Mouse (Mus musculus): ENCODE measurements around the gene Plekhb1.

The Plekhb1 gene

DNA sequence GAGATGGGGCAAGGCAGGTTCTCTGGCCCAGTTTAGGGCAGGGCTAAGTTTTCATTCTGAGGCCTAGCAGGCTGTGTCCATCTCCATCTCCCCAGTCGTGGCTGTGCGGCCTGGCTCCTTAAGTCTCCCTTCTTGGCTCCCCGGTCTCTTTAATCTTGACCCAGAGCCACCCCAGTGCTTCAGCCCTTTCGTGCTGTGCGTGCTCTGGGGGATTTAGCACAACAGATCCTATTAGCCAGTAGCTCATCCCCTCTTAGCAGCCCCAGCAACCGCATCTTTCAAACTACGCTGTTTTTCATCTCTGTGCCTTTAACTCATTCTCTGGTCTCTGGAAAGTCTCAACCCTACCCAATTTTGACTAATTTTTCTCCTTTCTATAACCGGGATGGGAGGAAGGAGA, at the start of gene Plekhb1:
Plekhb1 (minus strand) TSS at position 184 of the 400 bp plus-strand sequence.
- no peak for DNase-seq

DNA sequence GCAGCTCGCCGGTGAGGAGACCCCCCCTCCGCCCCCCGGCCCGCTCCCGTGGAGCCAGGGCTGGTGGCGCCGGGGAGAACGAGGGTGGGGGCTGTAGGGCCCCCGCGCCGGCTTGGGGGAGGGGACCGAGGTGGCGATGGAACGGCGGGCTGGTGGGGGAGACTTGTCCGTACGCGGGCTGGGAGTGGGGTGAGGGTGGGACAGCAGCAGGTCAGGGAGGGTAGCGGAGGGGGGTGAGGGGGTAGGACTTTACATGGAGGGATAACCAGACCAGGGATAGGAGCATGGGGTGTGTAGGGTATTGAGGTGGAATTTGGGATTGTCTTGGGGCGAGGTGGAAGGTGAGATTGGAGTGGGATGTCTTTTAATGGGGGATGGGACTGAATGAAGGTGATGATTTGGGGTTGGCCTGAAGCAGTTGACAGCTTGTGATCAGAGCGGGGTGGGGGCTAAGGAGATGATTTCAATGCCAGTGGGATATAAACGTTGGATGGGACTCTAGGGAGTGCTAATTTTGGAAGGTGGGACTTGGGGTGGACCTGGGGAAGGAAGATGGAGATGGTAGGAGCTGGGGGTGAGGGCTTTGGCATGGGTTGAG, 44.8 kb upstream of the Plekhb1 start:
- no peak for DNase-seq

DNA sequence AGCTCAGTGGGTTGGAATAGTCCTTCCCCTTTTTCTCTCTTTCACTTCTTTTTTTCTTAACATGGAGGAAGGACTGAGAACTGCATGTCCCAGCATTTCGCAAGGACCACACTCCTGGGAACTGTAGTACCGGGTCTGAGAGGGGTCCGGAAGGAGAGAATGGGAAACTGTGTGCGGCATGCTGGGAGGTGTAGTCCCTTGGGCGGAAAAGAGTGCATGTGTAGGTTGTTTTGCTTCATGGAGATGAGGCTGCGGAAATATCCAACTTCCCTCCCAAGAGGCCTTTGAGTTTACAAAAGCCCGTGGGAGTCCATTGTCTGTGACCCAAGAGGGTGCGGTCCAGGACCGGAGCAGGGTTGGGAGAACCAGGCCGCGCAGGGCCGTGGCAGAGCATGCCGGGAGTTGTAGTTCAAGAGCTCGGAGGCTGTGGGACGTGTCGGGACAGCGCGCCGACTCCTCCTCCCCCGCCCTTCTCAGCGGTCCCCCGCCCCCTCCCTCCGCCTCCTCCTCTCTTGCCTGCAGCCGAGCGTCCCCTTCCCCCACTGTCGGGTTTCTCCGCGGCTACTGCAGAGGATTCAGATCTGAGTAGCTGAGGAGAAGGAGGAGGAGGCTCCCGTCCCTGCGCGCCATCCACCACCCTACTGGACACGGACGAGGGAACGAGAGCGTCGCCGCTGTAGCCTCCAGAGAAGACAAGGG, 44.1 kb upstream of the Plekhb1 start, which contains the start of gene Fam168a:
Fam168a (plus strand) TSS at position 493 of the 699 bp plus-strand sequence.
- DNase-seq: peak; percentile 89 to 93

DNA sequence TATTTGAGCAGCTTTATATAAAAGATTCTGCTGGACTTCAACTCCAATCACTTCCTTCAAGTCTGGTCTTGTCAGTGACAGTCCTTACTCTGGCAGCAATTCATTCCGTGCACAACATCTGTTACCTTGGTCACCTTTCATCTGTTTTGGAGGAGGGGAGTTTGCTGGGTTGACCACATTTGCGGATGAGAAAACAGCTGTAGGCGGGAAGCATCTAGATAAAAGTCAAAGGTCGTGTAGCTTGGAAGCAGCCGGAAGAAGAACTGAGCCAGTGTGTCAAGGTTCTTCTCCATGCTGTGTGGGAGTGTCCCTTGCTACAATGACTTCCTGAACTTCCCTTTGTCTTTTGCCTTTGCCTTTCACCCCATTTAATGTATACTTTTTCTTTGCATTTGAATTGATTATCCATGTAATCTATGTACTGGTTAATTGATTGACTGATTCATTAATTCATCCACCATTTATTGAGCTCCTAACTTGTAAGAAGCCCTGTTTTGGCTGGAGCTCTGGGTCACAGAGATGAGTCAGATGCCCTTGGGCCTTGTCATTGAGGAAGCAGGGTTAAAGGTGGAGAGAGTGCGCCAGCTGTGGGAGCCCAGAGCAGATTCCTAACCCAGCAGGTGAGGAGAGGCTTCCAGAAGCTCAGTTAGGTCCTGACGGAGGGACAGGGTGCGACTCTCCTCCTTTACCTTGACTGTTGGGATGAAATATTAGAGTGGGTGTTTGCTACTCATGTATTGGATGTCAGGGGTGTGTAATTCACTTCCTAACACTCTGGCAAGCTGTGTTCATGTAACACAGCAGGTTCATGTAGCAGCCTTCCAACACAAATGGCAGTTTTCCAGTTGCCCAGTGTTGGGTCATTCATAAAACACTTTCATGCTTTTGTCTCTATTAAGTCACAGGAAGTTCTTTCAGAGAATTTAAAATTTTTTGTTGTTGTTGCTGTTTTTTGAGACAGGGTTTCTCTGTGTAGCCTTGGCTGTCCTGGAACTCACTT, 37.9 kb upstream of the Plekhb1 start:
- DNase-seq: peak in 1 of 2 experiments; percentile 30

DNA sequence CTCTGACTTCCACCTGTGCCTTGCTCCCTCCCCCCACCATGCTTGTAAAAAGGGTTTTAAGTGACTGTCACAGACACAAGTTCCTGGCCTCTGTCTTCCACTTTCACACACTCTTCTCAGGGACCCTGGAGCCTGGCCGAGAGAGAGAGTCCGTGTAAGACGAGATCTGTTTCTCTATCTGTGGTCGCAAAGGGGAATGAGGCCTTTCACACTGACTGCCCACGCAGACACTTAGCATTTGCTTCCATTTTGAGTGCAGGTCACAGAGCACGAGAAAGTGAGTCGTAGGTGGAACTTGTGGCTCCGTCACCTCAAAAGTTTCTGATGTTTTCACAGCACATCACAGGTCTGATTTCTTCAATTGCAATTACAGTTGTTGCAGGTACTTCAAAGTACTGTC, 31.0 kb upstream of the Plekhb1 start:
- no peak for DNase-seq

DNA sequence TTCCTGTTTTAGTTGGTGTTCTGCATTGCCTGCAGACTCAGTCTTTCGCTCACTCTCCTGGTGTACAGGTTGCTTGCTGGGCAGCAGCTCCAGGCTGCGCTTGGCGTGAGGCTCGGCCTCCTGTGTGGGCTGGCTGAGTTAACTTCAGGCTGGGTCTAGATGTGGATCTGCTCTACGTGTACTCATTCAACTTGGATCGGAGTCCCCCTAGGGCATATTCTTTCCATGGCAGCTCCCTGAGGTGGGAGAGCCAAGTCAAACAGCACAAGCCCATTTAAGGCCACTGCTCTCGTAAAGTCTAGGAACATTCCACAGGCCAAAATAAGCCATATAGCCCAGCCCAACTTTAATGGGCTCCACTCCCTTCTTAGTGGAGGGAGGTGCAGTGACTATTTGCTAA, 26.3 kb upstream of the Plekhb1 start:
- no peak for DNase-seq

DNA sequence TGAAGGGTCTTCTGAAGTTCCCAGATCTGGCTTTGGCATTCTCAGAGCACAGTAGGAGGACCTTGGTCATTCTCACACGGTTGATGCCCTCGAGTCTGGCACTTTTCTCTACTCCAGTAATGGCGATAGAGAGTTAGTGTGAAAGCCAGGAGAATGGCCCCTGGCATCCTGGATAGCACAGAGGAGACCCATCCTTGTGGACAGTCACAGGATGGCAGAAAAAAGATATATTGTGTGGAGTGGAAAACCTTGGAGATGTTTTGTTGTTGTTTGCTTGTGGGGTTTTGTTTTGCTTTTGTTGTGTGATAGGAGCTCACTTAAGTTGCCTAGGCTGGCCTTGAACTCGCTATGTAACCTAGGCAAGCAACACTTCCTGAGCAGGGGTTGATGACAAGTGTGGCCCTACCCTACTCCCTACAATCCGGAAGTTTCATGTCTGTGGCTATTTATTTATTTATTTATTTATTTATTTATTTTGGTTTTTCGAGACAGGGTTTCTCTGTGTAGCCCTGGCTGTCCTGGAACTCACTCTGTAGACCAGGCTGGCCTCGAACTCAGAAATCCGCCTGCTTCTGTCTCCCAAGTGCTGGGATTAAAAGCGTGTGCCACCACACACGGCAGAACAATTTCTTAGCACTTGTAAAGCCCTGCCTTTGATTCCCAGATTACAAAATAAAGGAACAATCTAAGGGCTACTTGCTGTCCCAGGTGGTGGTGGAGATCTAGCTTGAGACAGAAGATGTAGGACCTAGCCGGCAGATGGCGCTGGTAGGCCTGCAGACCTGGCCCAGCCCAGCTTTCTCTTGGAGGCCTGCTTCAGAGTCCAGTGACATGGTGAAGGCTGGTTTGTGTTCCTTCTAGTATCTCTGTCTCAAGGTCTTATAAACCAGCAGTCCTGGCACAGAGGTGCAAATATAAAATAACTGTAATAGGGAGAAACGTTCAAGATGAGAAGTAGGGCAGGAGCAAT, 23.1 kb upstream of the Plekhb1 start:
- DNase-seq: peak; percentile 55 to 64

DNA sequence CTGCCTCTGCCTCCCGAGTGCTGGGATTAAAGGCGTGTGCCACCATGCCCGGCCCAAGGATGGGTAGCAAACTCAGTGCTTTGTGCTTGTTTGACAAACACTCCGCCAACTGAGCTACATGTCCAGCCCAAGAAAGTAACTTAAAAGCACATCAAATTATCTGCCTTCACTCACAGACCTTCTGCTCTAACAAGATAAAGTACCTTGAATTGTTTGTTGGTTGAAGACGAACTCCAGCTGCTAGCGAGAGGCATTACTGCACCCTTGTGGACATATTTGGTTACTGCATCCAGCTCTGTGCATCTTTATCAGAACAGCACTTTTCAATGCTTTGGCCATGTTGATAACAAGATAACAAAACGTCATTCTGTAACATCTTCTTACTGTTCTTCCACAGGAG, 22.3 kb upstream of the Plekhb1 start:
- DNase-seq: peak; percentile 28 to 43

DNA sequence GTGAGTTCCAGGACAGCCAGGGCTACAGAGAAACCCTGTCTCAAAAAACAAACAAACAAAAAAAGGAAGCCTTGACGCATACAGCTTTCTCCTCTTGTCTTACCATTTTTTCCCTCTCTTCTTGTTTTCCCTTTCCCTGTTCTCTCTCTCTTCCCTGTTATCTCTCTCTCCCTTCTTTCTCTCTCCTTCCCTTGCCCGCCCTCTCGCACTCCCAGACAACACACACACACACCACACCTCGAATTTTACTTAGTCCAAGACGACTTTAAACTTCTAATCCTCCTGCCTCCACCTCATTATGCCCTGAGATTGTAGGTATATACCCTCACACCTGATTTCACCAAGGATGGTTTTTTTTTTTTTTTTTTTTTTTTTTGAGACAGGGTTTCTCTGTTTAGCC, 21.9 kb upstream of the Plekhb1 start:
- DNase-seq: no peak

DNA sequence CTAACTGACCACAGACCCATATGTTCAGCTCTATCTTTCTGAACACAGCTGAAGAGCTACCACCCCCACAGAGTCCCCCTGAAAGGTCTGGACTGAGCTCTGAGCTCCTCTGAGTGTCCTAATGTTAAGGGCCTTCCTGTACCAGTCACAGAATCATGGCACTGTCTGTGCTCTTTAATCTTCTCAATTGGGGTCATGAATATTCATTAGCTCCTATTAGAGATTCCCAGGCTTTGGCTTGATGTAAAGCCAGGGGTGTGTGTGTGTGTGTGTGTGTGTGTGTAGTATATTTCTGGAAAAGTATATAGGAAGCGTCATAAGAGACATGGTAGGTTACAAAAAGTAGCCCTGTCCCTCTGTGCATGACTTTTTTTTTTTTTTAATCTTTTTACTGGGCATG, 21.0 kb upstream of the Plekhb1 start:
- DNase-seq: no peak

DNA sequence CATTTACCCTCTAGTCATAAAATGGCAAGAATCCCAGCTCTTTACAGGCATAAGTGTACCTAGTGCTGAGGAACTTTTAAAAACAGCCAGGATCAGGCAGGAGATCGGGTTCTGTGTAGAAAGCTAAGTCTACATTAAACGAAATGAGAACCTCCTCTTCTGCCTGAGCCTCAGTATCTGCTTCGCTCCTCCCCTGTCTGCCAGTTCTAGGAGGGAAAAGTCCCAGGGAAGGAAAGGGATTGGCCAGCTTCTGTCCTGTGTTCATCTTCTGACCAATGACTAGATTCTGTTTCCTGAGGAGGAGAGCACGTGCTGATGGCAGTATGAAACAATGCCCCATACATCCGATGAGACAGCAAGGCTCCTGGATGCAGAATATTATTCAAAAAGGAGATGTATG, 18.9 kb upstream of the Plekhb1 start:
- DNase-seq: no peak

DNA sequence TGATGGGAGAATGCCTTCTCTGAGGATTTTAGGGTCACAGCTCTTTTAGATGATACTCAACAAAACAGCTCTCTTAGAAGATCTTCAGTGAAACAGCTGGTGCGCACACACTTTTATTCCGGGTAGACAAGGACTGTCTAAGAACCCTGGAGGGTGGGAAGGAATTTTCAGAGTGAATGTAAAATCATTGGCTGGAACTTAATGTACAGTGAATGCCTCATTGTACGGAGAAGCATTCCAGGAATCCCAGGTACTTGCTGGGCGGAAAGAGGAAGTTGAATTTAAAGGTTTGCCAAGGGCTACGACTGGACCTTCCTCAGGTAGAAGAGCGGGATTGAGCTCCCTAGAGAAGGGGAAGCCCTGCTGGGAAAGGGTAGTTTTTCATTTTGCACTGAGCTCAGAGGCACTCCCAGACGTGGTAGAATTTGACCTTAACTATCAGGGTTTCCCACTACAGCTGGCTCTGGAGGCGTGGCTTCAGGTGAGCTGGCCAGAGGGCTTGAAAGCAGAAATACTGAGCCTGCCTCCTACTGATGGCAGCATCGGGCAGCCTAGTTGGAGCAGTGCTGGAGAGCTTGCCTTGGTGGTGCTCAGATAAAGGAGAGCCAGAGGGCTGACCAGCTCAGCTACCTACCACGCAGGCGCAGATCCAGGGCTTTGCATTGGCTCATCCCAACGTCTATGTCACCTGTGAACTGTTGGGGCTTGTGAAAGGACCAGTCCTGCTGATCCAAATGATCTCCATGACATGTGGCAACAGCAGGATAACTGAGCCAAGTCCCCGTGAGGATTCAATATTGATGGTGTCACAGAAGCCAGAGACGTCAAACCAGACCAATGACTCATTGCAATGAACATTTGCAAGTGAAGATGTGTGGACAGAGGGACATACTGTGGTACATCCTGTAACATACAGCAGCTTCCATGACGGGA, 17.0 kb upstream of the Plekhb1 start:
- DNase-seq: no peak

DNA sequence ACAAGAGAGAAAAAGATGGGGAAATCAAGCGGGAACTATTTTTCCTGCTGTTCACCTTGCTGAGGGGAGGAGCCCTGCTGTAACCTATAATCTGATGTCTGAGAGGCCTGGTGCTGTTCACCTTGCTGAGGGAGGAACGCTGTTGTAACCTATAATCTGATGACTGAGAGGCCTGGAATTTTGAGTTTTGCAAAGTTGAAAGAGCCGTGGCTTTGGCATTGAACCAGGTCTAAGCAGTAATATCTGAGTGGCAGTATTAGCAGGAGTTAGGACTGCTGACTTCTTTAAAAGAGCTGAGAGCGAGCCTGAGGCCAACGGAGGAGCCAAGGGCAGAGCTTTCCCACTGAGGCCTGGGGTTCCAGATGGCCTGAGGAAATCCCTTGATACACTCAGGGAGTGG, 15.8 kb upstream of the Plekhb1 start:
- DNase-seq: no peak

DNA sequence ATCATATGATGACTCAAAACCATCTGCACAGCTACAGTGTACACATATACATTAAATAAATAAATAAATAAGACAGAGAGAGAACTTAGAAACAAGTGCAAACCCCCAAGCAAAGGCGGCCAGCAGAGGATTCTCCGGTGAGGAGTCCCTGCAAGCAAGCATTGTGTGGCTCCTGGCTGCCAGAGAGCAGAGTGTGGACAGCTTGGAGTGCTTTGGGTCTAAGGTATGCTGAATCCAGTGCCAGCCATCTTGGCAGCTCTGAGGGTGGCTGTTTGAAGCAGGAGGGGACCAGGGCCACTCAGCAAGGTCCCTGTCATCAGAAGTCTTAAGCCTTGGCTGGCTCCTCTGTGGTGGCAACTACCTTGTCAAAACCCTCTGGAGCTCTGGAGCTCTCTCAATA, 12.7 kb upstream of the Plekhb1 start:
- DNase-seq: no peak

DNA sequence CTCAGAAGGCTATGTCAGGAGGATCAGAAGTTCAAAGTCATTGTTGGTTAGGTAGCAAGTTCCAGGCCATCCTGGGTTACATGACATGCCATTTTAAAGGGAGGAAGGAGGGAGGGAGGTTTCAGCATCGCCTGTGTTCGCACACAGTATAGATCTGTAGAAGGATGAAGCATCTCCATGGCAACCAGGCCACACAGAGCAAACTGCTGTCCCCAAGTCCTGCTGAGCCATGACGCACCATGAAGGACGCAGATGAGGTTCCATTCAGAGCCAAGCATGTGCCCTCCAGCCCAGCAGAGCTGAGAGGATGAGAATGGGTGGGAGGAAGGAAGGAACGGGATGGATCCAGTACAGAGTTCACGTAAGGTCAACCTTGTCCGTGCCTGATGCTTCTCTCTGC, 11.2 kb upstream of the Plekhb1 start:
- no peak for DNase-seq

DNA sequence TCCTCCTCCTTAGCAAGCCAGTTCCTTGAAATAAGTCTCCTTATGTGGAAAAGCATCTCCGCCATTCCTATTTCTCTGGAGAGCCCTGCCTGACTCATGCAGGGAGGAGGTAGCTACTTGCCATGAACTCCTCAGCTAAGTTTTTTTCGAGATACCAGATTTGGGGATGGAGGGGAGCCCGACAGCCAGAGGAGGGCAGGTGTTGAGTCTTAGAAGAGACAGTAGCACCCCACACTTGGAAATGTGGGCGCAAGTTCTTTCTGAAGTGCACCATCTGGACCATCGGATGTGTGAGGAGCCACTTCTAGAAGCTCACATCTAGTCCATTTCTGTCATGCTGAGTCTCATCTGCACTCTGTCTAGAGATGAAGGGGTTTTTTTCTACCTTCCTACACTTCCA, 8.4 kb upstream of the Plekhb1 start:
- DNase-seq: no peak

DNA sequence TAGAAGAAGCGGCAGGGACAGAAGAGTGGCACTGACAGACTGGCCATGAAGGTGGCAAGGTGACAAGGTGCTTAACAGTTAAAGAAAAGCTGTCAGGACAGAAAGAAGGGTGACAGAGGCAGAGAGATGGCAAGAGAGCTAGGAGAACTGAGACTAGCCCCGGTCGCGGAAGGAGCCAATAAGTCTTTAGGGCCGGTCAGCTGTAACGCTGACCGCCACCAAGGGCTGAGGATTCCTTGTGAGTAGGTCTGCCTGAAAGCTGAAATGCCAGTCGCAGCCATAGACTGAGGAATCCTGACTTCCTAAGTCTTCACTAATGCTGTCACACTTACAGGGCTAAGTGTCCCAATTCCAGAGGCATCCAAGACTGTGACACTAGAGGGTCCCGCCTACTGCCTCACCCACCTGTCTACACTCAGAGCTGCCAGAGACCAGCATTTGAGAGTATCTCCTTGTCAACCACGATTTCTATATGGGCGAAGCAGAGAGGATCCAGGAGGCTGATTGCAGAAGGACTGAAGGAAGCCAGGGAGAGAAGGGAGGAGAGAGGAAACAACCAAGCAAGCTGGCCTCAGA, 1.6 kb upstream of the Plekhb1 start:
- no peak for DNase-seq

DNA sequence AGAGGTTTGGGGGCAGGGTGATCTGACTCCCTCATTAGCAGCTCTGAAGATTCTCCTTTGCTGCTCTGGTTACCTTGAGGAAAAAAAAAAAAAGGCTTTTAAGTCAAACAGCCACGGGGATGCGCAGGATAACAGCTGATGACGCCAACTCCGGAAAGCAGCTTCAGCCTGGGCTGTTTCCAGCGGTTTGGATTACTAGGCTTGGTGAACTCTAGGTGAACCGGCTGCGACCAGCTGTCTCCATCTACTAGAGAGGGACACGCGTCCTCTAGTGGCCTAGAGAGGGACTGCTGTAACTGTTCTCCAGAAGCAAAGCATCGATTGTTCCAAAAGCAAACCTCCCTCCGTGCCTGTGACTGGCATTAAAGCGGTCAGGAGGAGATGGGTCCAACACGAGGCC, 976 bp upstream of the Plekhb1 start:
- DNase-seq: peak; percentile 71 to 73

DNA sequence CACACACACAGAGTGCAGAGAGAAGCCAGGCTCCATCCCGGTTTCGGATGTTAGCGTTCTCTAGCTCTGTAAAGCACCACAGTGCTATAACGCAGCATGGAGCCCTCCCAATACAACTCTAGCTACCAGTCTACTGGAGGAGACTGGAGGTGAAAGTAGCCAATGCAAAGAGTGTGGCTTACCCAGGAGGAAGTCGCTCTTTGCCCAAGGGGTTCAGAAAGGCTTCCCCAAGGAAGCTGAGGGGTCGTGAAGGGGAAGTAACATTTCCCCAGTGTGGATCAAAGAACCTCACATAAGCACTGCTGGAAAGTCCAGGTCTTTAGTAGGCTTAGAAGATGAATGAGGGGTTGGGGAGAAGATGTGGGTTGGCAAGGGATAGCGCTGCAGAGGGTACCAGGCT, 950 bp downstream of the Plekhb1 start:
- DNase-seq: no peak

DNA sequence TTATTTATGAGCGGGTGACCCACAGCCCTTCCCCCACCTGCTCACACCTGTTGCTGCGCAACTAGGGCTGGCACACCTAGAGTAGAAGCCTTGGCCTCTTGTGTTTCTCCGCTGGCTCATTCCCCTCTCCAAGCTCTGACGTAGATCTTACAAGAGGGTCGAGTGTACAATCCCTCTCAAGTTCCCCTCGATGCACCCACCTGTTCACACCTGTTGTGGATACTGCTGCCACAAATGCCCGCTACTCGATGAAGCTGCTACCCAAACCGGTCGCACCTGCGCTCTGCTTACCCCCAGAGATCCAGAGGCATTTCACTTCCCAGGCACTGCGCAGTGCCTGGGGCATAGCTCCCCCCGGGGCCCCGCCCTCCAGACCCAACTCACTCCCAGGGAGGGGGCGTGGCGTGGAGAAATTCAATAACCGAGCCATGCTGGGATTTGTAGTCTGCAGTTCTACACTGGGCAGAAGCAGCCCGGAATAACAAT, 4.1 kb downstream of the Plekhb1 start:
- no peak for DNase-seq

DNA sequence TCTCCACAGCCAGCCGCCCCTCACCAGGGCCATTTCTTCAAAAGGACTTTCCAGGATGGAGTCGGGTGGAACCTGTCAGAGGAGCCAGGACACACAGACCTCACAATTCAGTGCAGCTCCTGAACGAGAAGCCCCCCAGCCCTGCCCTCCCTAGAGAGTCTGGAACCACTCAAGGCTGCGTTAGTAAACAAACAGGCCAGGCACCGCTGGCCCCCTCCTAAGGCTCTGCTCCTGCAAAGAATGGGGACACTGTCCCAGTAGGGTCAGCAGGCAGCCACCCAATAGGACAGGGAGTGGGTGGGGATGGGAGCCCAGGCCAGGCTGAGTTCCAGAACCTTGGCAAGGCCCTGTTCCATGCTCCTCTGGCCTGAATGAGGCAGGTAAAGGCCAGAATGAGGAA, 5.5 kb downstream of the Plekhb1 start:
- DNase-seq: no peak

Measured in thymus, postnatal 36 days (tissue).